Mouse (Mus musculus): Measurements from ENCODE around the gene Plbd2. TPM values are rescaled to one million over a fixed set of nuclear protein-coding genes. Genes with fewer than 3 reads are reported as not detected.

The Plbd2 gene
- polyA plus RNA-seq, 1 experiment from 2014 or later, result 32.3 TPM

GRCm38 (mm10) chr5:120524736-120525135, 21.3 kb upstream of the Plbd2 start:
- ATAC-seq (ENCODE audit: low FRiP score), result no peak

DNA sequence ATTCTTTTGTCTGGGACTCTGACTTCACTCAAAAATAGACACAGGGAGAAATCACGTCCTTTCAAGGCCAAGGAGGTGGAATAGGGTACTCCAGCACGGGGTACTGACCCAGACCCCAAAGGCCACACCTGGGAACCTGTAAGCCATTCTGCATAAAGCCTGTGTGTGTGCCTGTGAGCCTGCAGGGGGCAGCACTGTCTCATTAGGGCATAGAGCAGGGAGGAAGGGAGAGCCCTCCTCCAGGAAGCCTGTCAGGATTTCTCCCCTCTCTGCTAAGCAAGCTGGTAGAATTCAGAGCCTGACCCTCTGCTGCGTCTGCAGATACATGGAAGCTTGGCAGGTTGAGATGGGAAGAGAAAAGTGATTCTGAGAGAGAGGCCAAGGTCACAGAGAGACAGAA, 19.2 kb upstream of the Plbd2 start:
- Histone ChIP-seq H3K36me3 (no peaks in the 10 kb centered on the region), H3K27ac (no peak overlapping the region), H3K4me2 (no peak overlapping the region), H3K9me3 (no peaks in the 10 kb centered on the region), H3K9ac (no peak overlapping the region), H3K4me1 (replicated peaks) (no peaks in the 10 kb centered on the region), H3K4me3 (no peak overlapping the region), H3K27me3 (no peaks in the 10 kb centered on the region)
- ATAC-seq (ENCODE audit: low FRiP score), result no peak
- 52% methylated on average over 3 of the region's 3 CpGs for WGBS

More at GRCm38 (mm10) chr5:120524736-120525135, 21.3 kb upstream of the Plbd2 start:
- Histone ChIP-seq H3K36me3 (no peaks in the 10 kb centered on the region; the same call in 1 of the 2 replicates), H3K4me2 (no peak overlapping the region), H3K9ac (no peak overlapping the region), H3K9me3 (no peaks in the 10 kb centered on the region), H3K27me3 (no peaks in the 10 kb centered on the region), H3K4me3 (no peak overlapping the region), H3K4me1 (replicated peaks) (no peaks in the 10 kb centered on the region), H3K27ac (no peak overlapping the region)
- WGBS, result 96% methylated on average over 2 of the region's 2 CpGs

- no peaks in the 10 kb centered on the region for H3K9me3 ChIP-seq
- no peak overlapping the region for H3K27ac ChIP-seq
- no peak overlapping the region for H3K4me3 ChIP-seq
- no peak for ATAC-seq (ENCODE audit: low FRiP score)
- no peaks in the 10 kb centered on the region for H3K27me3 ChIP-seq
- 43% methylated on average over 9 of the region's 9 CpGs for WGBS
- no peak overlapping the region for H3K4me2 ChIP-seq
- H3K4me1 ChIP-seq (replicated peaks), result peaks cover 28% of the 10 kb centered on the region
- no peak overlapping the region for H3K9ac ChIP-seq
- H3K36me3 ChIP-seq, result no peaks in the 10 kb centered on the region
Observed at GRCm38 (mm10) chr5:120517552-120517951, 14.1 kb upstream of the Plbd2 start.

- no peak overlapping the region for H3K9ac ChIP-seq
- no peak for ATAC-seq (ENCODE audit: low FRiP score)
- no peak overlapping the region for H3K4me3 ChIP-seq
- H3K27ac ChIP-seq, result no peak overlapping the region
- no peaks in the 10 kb centered on the region for H3K9me3 ChIP-seq
- H3K27me3 ChIP-seq, result peaks cover 9% of the 10 kb centered on the region; the same call in 1 of the 2 replicates
- WGBS, result 69% methylated on average over 15 of the region's 15 CpGs
- H3K4me2 ChIP-seq, result no peak overlapping the region
- peaks cover 35% of the 10 kb centered on the region for H3K4me1 ChIP-seq (replicated peaks)
- H3K36me3 ChIP-seq, result no peaks in the 10 kb centered on the region
Observed at GRCm38 (mm10) chr5:120516221-120516984, 13.0 kb upstream of the Plbd2 start.

GRCm38 (mm10) chr5:120515451-120515850, 12.0 kb upstream of the Plbd2 start:
- 74% methylated on average over 7 of the region's 7 CpGs for WGBS
- Histone ChIP-seq H3K4me1 (replicated peaks) (peaks cover 44% of the 10 kb centered on the region), H3K9ac (no peak overlapping the region), H3K27me3 (peaks cover 13% of the 10 kb centered on the region; the same call in 1 of the 2 replicates), H3K9me3 (no peaks in the 10 kb centered on the region), H3K4me3 (no peak overlapping the region), H3K36me3 (no peaks in the 10 kb centered on the region), H3K27ac (no peak overlapping the region), H3K4me2 (no peak overlapping the region)
- no peak for ATAC-seq (ENCODE audit: low FRiP score)

- no peak for ATAC-seq (ENCODE audit: low FRiP score)
- Histone ChIP-seq H3K27me3 (peaks cover 13% of the 10 kb centered on the region; the same call in 1 of the 2 replicates), H3K4me1 (replicated peaks) (peaks cover 49% of the 10 kb centered on the region), H3K36me3 (no peaks in the 10 kb centered on the region), H3K9ac (no peak overlapping the region), H3K27ac (peak overlapping the region; percentile 55; the same call in 1 of the 2 replicates), H3K4me2 (no peak overlapping the region), H3K4me3 (no peak overlapping the region), H3K9me3 (no peaks in the 10 kb centered on the region)
- WGBS, result 17% methylated on average over 4 of the region's 4 CpGs
Observed at GRCm38 (mm10) chr5:120514754-120515153, 11.3 kb upstream of the Plbd2 start.

- Histone ChIP-seq H3K27me3 (peaks cover 13% of the 10 kb centered on the region; the same call in 1 of the 2 replicates), H3K4me2 (no peak overlapping the region), H3K4me1 (replicated peaks) (peaks cover 49% of the 10 kb centered on the region), H3K36me3 (no peaks in the 10 kb centered on the region), H3K9ac (no peak overlapping the region), H3K27ac (no peak overlapping the region), H3K9me3 (no peaks in the 10 kb centered on the region), H3K4me3 (no peak overlapping the region)
- no peak for ATAC-seq (ENCODE audit: low FRiP score)
- WGBS, result 90% methylated on average over 9 of the region's 9 CpGs
Observed at GRCm38 (mm10) chr5:120514031-120514677, 10.7 kb upstream of the Plbd2 start.

- no peak for ATAC-seq (ENCODE audit: low FRiP score)
- H3K9me3 ChIP-seq, result no peaks in the 10 kb centered on the region
- peaks cover 13% of the 10 kb centered on the region; the same call in 1 of the 2 replicates for H3K27me3 ChIP-seq
- WGBS, result 30% methylated on average over 15 of the region's 15 CpGs
- 0 out of 2 replicates have a peak overlapping the region, but pooled peaks have one; percentile 20 for H3K27ac ChIP-seq
- peaks cover 49% of the 10 kb centered on the region for H3K4me1 ChIP-seq (replicated peaks)
- H3K36me3 ChIP-seq, result no peaks in the 10 kb centered on the region
- H3K9ac ChIP-seq, result no peak overlapping the region
- no peak overlapping the region for H3K4me2 ChIP-seq
- H3K4me3 ChIP-seq, result no peak overlapping the region
Observed at GRCm38 (mm10) chr5:120512911-120513555, 9.6 kb upstream of the Plbd2 start.

DNA sequence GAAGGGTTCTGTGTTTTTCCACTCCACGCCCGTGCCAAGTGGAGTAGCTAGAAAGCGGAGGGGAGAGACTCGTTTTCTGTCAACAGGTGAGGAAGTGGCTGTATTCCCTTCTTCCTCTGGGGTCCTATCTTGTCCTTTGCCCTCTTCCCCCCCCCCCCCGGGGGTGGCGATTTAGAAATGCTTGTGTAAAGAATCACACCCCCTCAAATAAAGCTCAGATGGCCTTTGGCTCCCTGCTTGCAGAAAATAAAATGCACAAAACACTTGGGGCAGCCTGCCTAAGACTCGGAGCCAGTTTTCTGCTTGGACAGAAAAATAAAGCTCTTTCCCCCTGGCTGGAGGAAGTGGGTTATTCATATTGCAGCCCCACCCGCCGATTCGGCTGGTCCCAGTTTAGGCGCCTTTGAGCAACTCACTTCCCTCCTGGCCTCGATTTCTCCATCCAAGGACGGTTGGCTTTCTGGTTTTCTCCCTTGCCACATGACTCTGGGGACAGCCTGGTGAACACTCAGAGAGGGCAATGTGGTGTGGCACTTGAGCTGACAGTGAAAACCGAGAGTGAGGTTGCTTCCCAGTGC, 8.3 kb upstream of the Plbd2 start:
- Histone ChIP-seq H3K4me2 (peak overlapping the region; percentile 63), H3K27ac (no peak overlapping the region), H3K9me3 (no peaks in the 10 kb centered on the region), H3K27me3 (peaks cover 13% of the 10 kb centered on the region; the same call in 1 of the 2 replicates), H3K36me3 (no peaks in the 10 kb centered on the region), H3K4me3 (peak overlapping the region; percentile 41), H3K9ac (no peak overlapping the region), H3K4me1 (replicated peaks) (peaks cover 55% of the 10 kb centered on the region)
- 39% methylated on average over 14 of the region's 14 CpGs for WGBS
- no peak for ATAC-seq (ENCODE audit: low FRiP score)

- Histone ChIP-seq H3K9me3 (no peaks in the 10 kb centered on the region), H3K4me3 (peak within 1 kb of the TSS; percentile 41), H3K36me3 (no peaks in the 10 kb centered on the region), H3K27me3 (peaks cover 13% of the 10 kb centered on the region; the same call in 1 of the 2 replicates), H3K9ac (no peak within 1 kb of the TSS), H3K4me2 (peak within 1 kb of the TSS; percentile 63), H3K4me1 (replicated peaks) (peaks cover 53% of the 10 kb centered on the region), H3K27ac (no peak within 1 kb of the TSS)
- ATAC-seq (ENCODE audit: low FRiP score), result peak; percentile 70
- WGBS, result under 1% methylated on average over 36 of the region's 36 CpGs
Observed at GRCm38 (mm10) chr5:120510982-120511642, 7.7 kb upstream of the Plbd2 start, which contains the start of gene Slc8b1. TSS of gene Slc8b1 (plus strand) at chr5:120511168.

- Histone ChIP-seq H3K4me3 (no peak overlapping the region), H3K27me3 (peaks cover 13% of the 10 kb centered on the region; the same call in 1 of the 2 replicates), H3K9me3 (no peaks in the 10 kb centered on the region), H3K36me3 (no peaks in the 10 kb centered on the region), H3K4me1 (replicated peaks) (peaks cover 45% of the 10 kb centered on the region), H3K27ac (no peak overlapping the region), H3K4me2 (no peak overlapping the region), H3K9ac (no peak overlapping the region)
- 44% methylated on average over 4 of the region's 4 CpGs for WGBS
- ATAC-seq (ENCODE audit: low FRiP score), result no peak
Observed at GRCm38 (mm10) chr5:120507311-120507710, 3.9 kb upstream of the Plbd2 start.
